Mouse (Mus musculus): ENCODE results near the gene Herpud1.

DNA sequence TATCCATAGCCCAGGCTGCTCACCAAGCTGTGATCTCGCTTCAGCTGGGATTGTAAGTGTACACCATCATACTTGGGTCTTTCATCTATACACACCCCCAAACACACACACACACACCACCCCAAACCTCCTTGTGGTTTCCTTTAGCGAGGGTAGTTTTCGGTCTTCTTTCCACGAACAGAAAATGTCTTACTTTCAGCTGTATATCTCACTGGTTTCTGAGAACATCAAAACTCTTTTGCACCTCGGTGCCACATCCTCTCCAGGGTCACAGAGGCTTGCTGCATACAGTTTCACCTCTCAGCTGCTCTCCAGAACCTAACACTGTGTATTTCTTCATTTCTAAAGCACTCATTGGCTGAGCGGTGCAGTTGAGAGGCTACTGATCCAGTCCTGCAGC lies 27.3 kb downstream of the Herpud1 start:
- TF ChIP-seq CTCF (IDR thresholded peaks at IDR 0.05; ENCODE audit: low read depth, low read length) (no peak), POLR2A (IDR thresholded peaks at IDR 0.05; ENCODE audit: borderline replicate concordance, low read depth, low read length) (no peak)

All from bone marrow macrophage, adult 2 months (primary cell).